In genomic region chr7:122970864-122971420, GRCm38 (mm10) we compare ENCODE assay signal across 8 mouse cellular contexts. TPM values are rescaled to one million over a fixed set of nuclear protein-coding genes. Genes with fewer than 3 reads are reported as not detected.
DNase-seq lines count a peak whose midpoint lies in the region; ATAC-seq and TF ChIP-seq lines count a peak whose summit lies in the region.

No protein-coding gene starts in this region.

- peak overlapping the region; percentile 93 for H3K9ac ChIP-seq in embryonic facial prominence, embryonic 12.5 days
- peak overlapping the region; percentile 100 for H3K9ac ChIP-seq in limb, embryonic 12.5 days (replicated peaks)

- no peaks in the 10 kb centered on the region for H3K9me3 ChIP-seq in embryonic facial prominence, embryonic 12.5 days
- H3K9me3 ChIP-seq in limb, embryonic 12.5 days, result no peaks in the 10 kb centered on the region

- H3K27me3 ChIP-seq in cerebellum, adult 2 months (ENCODE audit: control insufficient read depth, insufficient read depth, low read length), result no peaks in the 10 kb centered on the region
- no peaks in the 10 kb centered on the region for H3K27me3 ChIP-seq in embryonic facial prominence, embryonic 12.5 days
- no peaks in the 10 kb centered on the region for H3K27me3 ChIP-seq in limb, embryonic 12.5 days
- no peaks in the 10 kb centered on the region for H3K27me3 ChIP-seq in small intestine, adult 2 months (ENCODE audit: control insufficient read depth, insufficient read depth, low read length)

- H3K4me1 ChIP-seq in cerebellum, adult 2 months (ENCODE audit: control insufficient read depth, insufficient read depth, low read length), result peaks cover 4% of the 10 kb centered on the region; the same call in 1 of the 2 replicates
- H3K4me1 ChIP-seq in embryonic facial prominence, embryonic 12.5 days, result peaks cover 23% of the 10 kb centered on the region
- H3K4me1 ChIP-seq in limb, embryonic 12.5 days (replicated peaks), result peaks cover 17% of the 10 kb centered on the region
- no peaks in the 10 kb centered on the region for H3K4me1 ChIP-seq in small intestine, adult 2 months (ENCODE audit: control insufficient read depth, insufficient read depth, insufficient read length, low read length)

- no peak overlapping the region for H3K27ac ChIP-seq in cerebellum, adult 2 months (ENCODE audit: insufficient read depth, low read length)
- no peak overlapping the region for H3K27ac ChIP-seq in embryonic facial prominence, embryonic 12.5 days
- peak overlapping the region; percentile 90; the same call in 1 of the 2 replicates for H3K27ac ChIP-seq in limb, embryonic 12.5 days
- H3K27ac ChIP-seq in small intestine, adult 2 months (ENCODE audit: insufficient read depth, low read depth, low read length), result peak overlapping the region; percentile 90; the same call in 1 of the 2 replicates

- peak overlapping the region; percentile 72 for H3K4me2 ChIP-seq in embryonic facial prominence, embryonic 12.5 days (replicated peaks)
- peak overlapping the region; percentile 95 for H3K4me2 ChIP-seq in limb, embryonic 12.5 days

- H3K36me3 ChIP-seq in embryonic facial prominence, embryonic 12.5 days, result peaks cover 15% of the 10 kb centered on the region; the same call in 1 of the 2 replicates
- peaks cover 28% of the 10 kb centered on the region for H3K36me3 ChIP-seq in limb, embryonic 12.5 days
- peaks cover 5% of the 10 kb centered on the region; the same call in 1 of the 2 replicates for H3K36me3 ChIP-seq in small intestine, adult 2 months (ENCODE audit: control insufficient read depth, insufficient read depth, low read length)

- TF ChIP-seq CTCF in cerebellum, adult 2 months (IDR thresholded peaks at IDR 0.05; ENCODE audit: borderline replicate concordance, insufficient read depth, low read depth, low read length), result no peak
- TF ChIP-seq CTCF in small intestine, adult 2 months (IDR thresholded peaks at IDR 0.05; ENCODE audit: extremely low read depth, insufficient read length, insufficient replicate concordance, low read depth, low read length), result no peak

- no peak for DNase-seq in cerebellum, adult 2 months
- no peak for DNase-seq in cerebellum, postnatal 14 days
- peak; percentile 23 for DNase-seq in 3T3-L1 (ENCODE audit: low read depth, low spot score)
- no peak for DNase-seq in layer of hippocampus, postnatal 14 days (ENCODE audit: low spot score in 2 of 2)
- DNase-seq in ovary, adult 18-20 months (ENCODE audit: low spot score), result no peak

- TF ChIP-seq POLR2A in cerebellum, adult 2 months (IDR thresholded peaks at IDR 0.05; ENCODE audit: borderline replicate concordance, insufficient read depth, low read length), result no peak
- TF ChIP-seq POLR2A in small intestine, adult 2 months (IDR thresholded peaks at IDR 0.05; ENCODE audit: low read depth, low read length), result no peak

- under 1% methylated on average over 14 of the region's 14 CpGs for WGBS in cerebellum, adult 2 months
- WGBS in embryonic facial prominence, embryonic 12.5 days, result 2% methylated on average over 14 of the region's 14 CpGs
- 1% methylated on average over 14 of the region's 14 CpGs for WGBS in limb, embryonic 12.5 days
- under 1% methylated on average over 14 of the region's 14 CpGs for WGBS in small intestine, adult 2 months

- peak overlapping the region; percentile 86 for H3K4me3 ChIP-seq in cerebellum, adult 2 months (replicated peaks; ENCODE audit: insufficient read depth, low read depth, low read length)
- H3K4me3 ChIP-seq in embryonic facial prominence, embryonic 12.5 days, result peak overlapping the region; percentile 97
- H3K4me3 ChIP-seq in limb, embryonic 12.5 days (replicated peaks), result peak overlapping the region; percentile 98
- peak overlapping the region; percentile 100 for H3K4me3 ChIP-seq in small intestine, adult 2 months (ENCODE audit: low read depth, low read length)

- ATAC-seq in embryonic facial prominence, embryonic 12.5 days (ENCODE audit: insufficient number of reproducible peaks, insufficient read depth, low FRiP score, low TSS enrichment), result no peak
- no peak for ATAC-seq in limb, embryonic 12.5 days (ENCODE audit: insufficient number of reproducible peaks, insufficient read depth, low FRiP score, low TSS enrichment, low read depth)

RNA-seq across cellular contexts. Expression of gene Rbbp6, which starts 5.5 kb away (rescaled TPM):
- polyA plus RNA-seq in cerebellum, adult 2 months (2012; rRNA removed), result 54.5 and 56.8 TPM in 2 replicates
- 37.4 and 40.4 TPM in 2 replicates for polyA plus RNA-seq in embryonic facial prominence, embryonic 12.5 days (2016; fragmentation: Nextera tagmentation; extraction: Ambion mirVana)
- polyA plus RNA-seq in limb, embryonic 12.5 days (2016; fragmentation: Nextera tagmentation; extraction: Ambion mirVana), result 38.7 and 42.2 TPM in 2 replicates
- 2.0 and 4.6 TPM in 2 replicates for polyA plus RNA-seq in small intestine, adult 2 months (2012; rRNA removed)
- total RNA-seq in layer of hippocampus, postnatal 14 days (2021), result 10 to 100 TPM; 57.6 to 70.6 TPM

Comparison
In these comparisons a context has a peak if more than half of its experiments do, and no peak if none do; other contexts are left out.
1. H3K27ac ChIP-seq: peak in limb, embryonic 12.5 days (single experiment) and small intestine, adult 2 months (single experiment); none in cerebellum, adult 2 months (single experiment) and embryonic facial prominence, embryonic 12.5 days (single experiment).
2. Peak in every context shown above with its lines, with median percentiles within 50 percentile points of each other: H3K4me3 ChIP-seq.